Mouse (Mus musculus): ENCODE results near the gene Prss22. TPM values are rescaled to one million over a fixed set of nuclear protein-coding genes. Genes with fewer than 3 reads are reported as not detected.

Gene Prss22
- polyA plus RNA-seq, 1 experiment from 2014 or later, result 0.57 TPM

GRCm38 (mm10) chr17:24035087-24035486 is 37.2 kb upstream of the Prss22 start:
- Histone ChIP-seq H3K4me3 (ENCODE audit: low read depth, low read length) (no peak overlapping the region), H3K36me3 (ENCODE audit: insufficient read depth, low read length) (no peaks in the 10 kb centered on the region), H3K27ac (ENCODE audit: low read length) (no peak overlapping the region), H3K4me1 (ENCODE audit: insufficient read depth, low read depth, low read length) (no peaks in the 10 kb centered on the region), H3K4me2 (replicated peaks; ENCODE audit: low read depth, low read length) (no peak overlapping the region), H3K27me3 (replicated peaks; ENCODE audit: insufficient read depth, low read length) (no peaks in the 10 kb centered on the region), H3K9me3 (ENCODE audit: low read length) (no peaks in the 10 kb centered on the region), H3K9ac (replicated peaks; ENCODE audit: low read depth) (no peak overlapping the region)
- no peak for DNase-seq (ENCODE audit: low spot score)
- TF ChIP-seq CTCF (IDR thresholded peaks at IDR 0.05) (no peak), EP300 (IDR thresholded peaks at IDR 0.05) (no peak)
- no peak for ATAC-seq
- 56% methylated on average over 7 of the region's 7 CpGs for WGBS

- 74% methylated on average over 21 of the region's 22 CpGs for WGBS
Measured at GRCm38 (mm10) chr17:24030551-24030950, 32.7 kb upstream of the Prss22 start.

GRCm38 (mm10) chr17:24029477-24029876 is 31.6 kb upstream of the Prss22 start:
- H3K27ac ChIP-seq (ENCODE audit: low read length), result no peak overlapping the region
- H3K9ac ChIP-seq (replicated peaks; ENCODE audit: low read depth), result no peak overlapping the region
- no peaks in the 10 kb centered on the region for H3K9me3 ChIP-seq (ENCODE audit: low read length)
- 72% methylated on average over 7 of the region's 7 CpGs for WGBS
- H3K4me1 ChIP-seq (ENCODE audit: insufficient read depth, low read depth, low read length), result no peaks in the 10 kb centered on the region
- TF ChIP-seq EP300 (IDR thresholded peaks at IDR 0.05) (no peak), CTCF (IDR thresholded peaks at IDR 0.05) (no peak)
- ATAC-seq (no peak), DNase-seq (ENCODE audit: low spot score) (no peak)
- H3K4me2 ChIP-seq (replicated peaks; ENCODE audit: low read depth, low read length), result no peak overlapping the region
- no peaks in the 10 kb centered on the region for H3K27me3 ChIP-seq (replicated peaks; ENCODE audit: insufficient read depth, low read length)
- H3K4me3 ChIP-seq (ENCODE audit: low read depth, low read length), result no peak overlapping the region
- H3K36me3 ChIP-seq (ENCODE audit: insufficient read depth, low read length), result no peaks in the 10 kb centered on the region

More at GRCm38 (mm10) chr17:24030551-24030950, 32.7 kb upstream of the Prss22 start:
- Histone ChIP-seq H3K27ac (ENCODE audit: low read length) (no peak overlapping the region), H3K27me3 (replicated peaks; ENCODE audit: insufficient read depth, low read length) (no peaks in the 10 kb centered on the region), H3K36me3 (ENCODE audit: insufficient read depth, low read length) (no peaks in the 10 kb centered on the region), H3K4me2 (replicated peaks; ENCODE audit: low read depth, low read length) (no peak overlapping the region), H3K4me3 (ENCODE audit: low read depth, low read length) (no peak overlapping the region), H3K9ac (replicated peaks; ENCODE audit: low read depth) (no peak overlapping the region), H3K4me1 (ENCODE audit: insufficient read depth, low read depth, low read length) (no peaks in the 10 kb centered on the region), H3K9me3 (ENCODE audit: low read length) (no peaks in the 10 kb centered on the region)
- TF ChIP-seq EP300 (IDR thresholded peaks at IDR 0.05) (no peak), CTCF (IDR thresholded peaks at IDR 0.05) (no peak)
- DNase-seq (ENCODE audit: low spot score), result no peak
- ATAC-seq, result no peak

- peak; percentile 74 for ATAC-seq
- H3K27ac ChIP-seq (ENCODE audit: low read length), result peak overlapping the region; percentile 73; the same call in 1 of the 2 replicates
Measured at GRCm38 (mm10) chr17:24021375-24022199, 23.7 kb upstream of the Prss22 start.

GRCm38 (mm10) chr17:24020696-24021095 is 22.8 kb upstream of the Prss22 start:
- no peaks in the 10 kb centered on the region for H3K9me3 ChIP-seq (ENCODE audit: low read length)
- H3K4me3 ChIP-seq (ENCODE audit: low read depth, low read length), result no peak overlapping the region
- H3K9ac ChIP-seq (replicated peaks; ENCODE audit: low read depth), result no peak overlapping the region
- no peak for TF ChIP-seq CTCF (IDR thresholded peaks at IDR 0.05)
- 0 out of 2 replicates have a peak, but pooled peaks have one; percentile 16 for TF ChIP-seq EP300 (IDR thresholded peaks at IDR 0.05)
- no peak overlapping the region for H3K4me2 ChIP-seq (replicated peaks; ENCODE audit: low read depth, low read length)
- no peaks in the 10 kb centered on the region; the same call in 1 of the 2 replicates for H3K4me1 ChIP-seq (ENCODE audit: insufficient read depth, low read depth, low read length)
- peak; percentile 80 for ATAC-seq
- no peaks in the 10 kb centered on the region for H3K27me3 ChIP-seq (replicated peaks; ENCODE audit: insufficient read depth, low read length)
- 26% methylated on average over 6 of the region's 6 CpGs for WGBS
- DNase-seq (ENCODE audit: low spot score), result peak; percentile 79
- peak overlapping the region; percentile 73 for H3K27ac ChIP-seq (ENCODE audit: low read length)
- H3K36me3 ChIP-seq (ENCODE audit: insufficient read depth, low read length), result no peaks in the 10 kb centered on the region

More at GRCm38 (mm10) chr17:24021375-24022199, 23.7 kb upstream of the Prss22 start:
- 50% methylated on average over 5 of the region's 5 CpGs for WGBS
- TF ChIP-seq CTCF (IDR thresholded peaks at IDR 0.05) (no peak), EP300 (IDR thresholded peaks at IDR 0.05) (no peak)
- Histone ChIP-seq H3K4me2 (replicated peaks; ENCODE audit: low read depth, low read length) (no peak overlapping the region), H3K4me1 (ENCODE audit: insufficient read depth, low read depth, low read length) (no peaks in the 10 kb centered on the region; the same call in 1 of the 2 replicates), H3K9me3 (ENCODE audit: low read length) (no peaks in the 10 kb centered on the region), H3K4me3 (ENCODE audit: low read depth, low read length) (no peak overlapping the region), H3K36me3 (ENCODE audit: insufficient read depth, low read length) (no peaks in the 10 kb centered on the region), H3K9ac (replicated peaks; ENCODE audit: low read depth) (no peak overlapping the region), H3K27me3 (replicated peaks; ENCODE audit: insufficient read depth, low read length) (no peaks in the 10 kb centered on the region)
- DNase-seq (ENCODE audit: low spot score), result peak; percentile 58

GRCm38 (mm10) chr17:24015727-24016126 is 17.8 kb upstream of the Prss22 start:
- no peak overlapping the region for H3K27ac ChIP-seq (ENCODE audit: low read length)
- no peaks in the 10 kb centered on the region for H3K36me3 ChIP-seq (ENCODE audit: insufficient read depth, low read length)
- H3K27me3 ChIP-seq (replicated peaks; ENCODE audit: insufficient read depth, low read length), result no peaks in the 10 kb centered on the region
- no peak overlapping the region for H3K4me2 ChIP-seq (replicated peaks; ENCODE audit: low read depth, low read length)
- H3K9ac ChIP-seq (replicated peaks; ENCODE audit: low read depth), result no peak overlapping the region
- H3K4me3 ChIP-seq (ENCODE audit: low read depth, low read length), result no peak overlapping the region
- WGBS, result 36% methylated on average over 14 of the region's 14 CpGs
- TF ChIP-seq EP300 (IDR thresholded peaks at IDR 0.05), result no peak
- TF ChIP-seq CTCF (IDR thresholded peaks at IDR 0.05), result peak; percentile 67
- ATAC-seq, result no peak
- H3K9me3 ChIP-seq (ENCODE audit: low read length), result no peaks in the 10 kb centered on the region
- no peak for DNase-seq (ENCODE audit: low spot score)
- no peaks in the 10 kb centered on the region for H3K4me1 ChIP-seq (ENCODE audit: insufficient read depth, low read depth, low read length)

Data from lung, postnatal 0 days (tissue).